Mouse (Mus musculus): Measurements from ENCODE around the gene Tbl2. TPM values are rescaled to one million over a fixed set of nuclear protein-coding genes. Genes with fewer than 3 reads are reported as not detected.

Tbl2 gene
- polyA plus RNA-seq, 1 experiment from 2014 or later, result 14.9 TPM

- peak overlapping the region; percentile 31; the same call in 1 of the 2 replicates for H3K9ac ChIP-seq
- no peak overlapping the region for H3K27ac ChIP-seq
- H3K27me3 ChIP-seq, result no peaks in the 10 kb centered on the region
- 93% methylated on average over 4 of the region's 4 CpGs for WGBS
- H3K4me3 ChIP-seq, result no peak overlapping the region
- 0 out of 2 replicates have a peak, but pooled peaks cover 4% of the 10 kb centered on the region for H3K4me1 ChIP-seq (replicated peaks)
- H3K36me3 ChIP-seq, result peaks cover 90% of the 10 kb centered on the region
- no peak overlapping the region for H3K4me2 ChIP-seq
- no peak for ATAC-seq (ENCODE audit: low FRiP score)
- H3K9me3 ChIP-seq, result no peaks in the 10 kb centered on the region
Observed at GRCm38 (mm10) chr5:135178996-135179395, 29.5 kb downstream of the Tbl2 start.

- no peak overlapping the region for H3K4me3 ChIP-seq
- no peak overlapping the region for H3K27ac ChIP-seq
- no peak overlapping the region for H3K4me2 ChIP-seq
- H3K9ac ChIP-seq, result no peak overlapping the region
- no peaks in the 10 kb centered on the region for H3K27me3 ChIP-seq
- WGBS, result 93% methylated on average over 7 of the region's 7 CpGs
- H3K9me3 ChIP-seq, result peaks cover 2% of the 10 kb centered on the region; the same call in 1 of the 2 replicates
- 0 out of 2 replicates have a peak, but pooled peaks cover 4% of the 10 kb centered on the region for H3K4me1 ChIP-seq (replicated peaks)
- peaks cover 86% of the 10 kb centered on the region for H3K36me3 ChIP-seq
- no peak for ATAC-seq (ENCODE audit: low FRiP score)
Observed at GRCm38 (mm10) chr5:135179616-135180015, 30.2 kb downstream of the Tbl2 start.

- Histone ChIP-seq H3K36me3 (peaks cover 76% of the 10 kb centered on the region), H3K27ac (no peak overlapping the region), H3K4me3 (no peak overlapping the region), H3K9me3 (peaks cover 4% of the 10 kb centered on the region; the same call in 1 of the 2 replicates), H3K4me2 (no peak overlapping the region), H3K27me3 (no peaks in the 10 kb centered on the region), H3K9ac (no peak overlapping the region), H3K4me1 (replicated peaks) (peaks cover 4% of the 10 kb centered on the region; the same call in 1 of the 2 replicates)
- ATAC-seq (ENCODE audit: low FRiP score), result no peak
- 97% methylated on average over 14 of the region's 14 CpGs for WGBS
Observed at GRCm38 (mm10) chr5:135180796-135181195, 31.3 kb downstream of the Tbl2 start.

GRCm38 (mm10) chr5:135181776-135182175, 32.3 kb downstream of the Tbl2 start:
- Histone ChIP-seq H3K4me3 (no peak overlapping the region), H3K9ac (no peak overlapping the region), H3K36me3 (peaks cover 70% of the 10 kb centered on the region), H3K27me3 (no peaks in the 10 kb centered on the region), H3K4me1 (replicated peaks) (peaks cover 4% of the 10 kb centered on the region), H3K9me3 (peaks cover 4% of the 10 kb centered on the region; the same call in 1 of the 2 replicates), H3K4me2 (no peak overlapping the region), H3K27ac (no peak overlapping the region)
- WGBS, result 62% methylated on average over 6 of the region's 6 CpGs
- ATAC-seq (ENCODE audit: low FRiP score), result no peak

- 61% methylated on average over 8 of the region's 8 CpGs for WGBS
- Histone ChIP-seq H3K36me3 (peaks cover 55% of the 10 kb centered on the region), H3K27ac (no peak overlapping the region; the same call in 1 of the 2 replicates), H3K4me2 (no peak overlapping the region), H3K9me3 (peaks cover 4% of the 10 kb centered on the region; the same call in 1 of the 2 replicates), H3K27me3 (no peaks in the 10 kb centered on the region), H3K4me3 (no peak overlapping the region), H3K9ac (no peak overlapping the region), H3K4me1 (replicated peaks) (peaks cover 6% of the 10 kb centered on the region)
- ATAC-seq (ENCODE audit: low FRiP score), result no peak
Observed at GRCm38 (mm10) chr5:135183131-135183861, 33.8 kb downstream of the Tbl2 start.

DNA sequence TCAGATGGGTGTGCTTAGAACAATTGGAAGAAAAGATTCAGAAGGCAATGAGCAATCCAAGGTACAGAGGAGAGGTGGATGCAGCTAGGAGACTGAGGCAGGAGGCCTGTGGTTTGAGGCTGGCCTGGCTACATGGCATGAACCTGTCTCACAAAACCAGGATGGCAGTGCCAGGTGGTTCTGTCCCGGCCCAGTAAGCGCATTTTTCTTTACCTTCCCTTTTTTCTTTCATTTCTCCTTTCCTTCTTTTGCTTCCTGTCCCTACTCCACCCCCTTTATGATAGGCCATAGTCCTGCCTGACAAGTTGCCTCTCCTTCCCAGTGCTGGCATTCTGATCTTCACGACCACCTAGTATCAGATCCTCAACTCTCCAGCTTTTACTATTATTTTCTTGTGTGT, 35.6 kb downstream of the Tbl2 start:
- ATAC-seq (ENCODE audit: low FRiP score), result no peak
- no peak overlapping the region for H3K9ac ChIP-seq
- no peak overlapping the region for H3K4me2 ChIP-seq
- H3K36me3 ChIP-seq, result peaks cover 43% of the 10 kb centered on the region
- peaks cover 19% of the 10 kb centered on the region for H3K4me1 ChIP-seq (replicated peaks)
- H3K27ac ChIP-seq, result no peak overlapping the region
- 96% methylated on average over 3 of the region's 3 CpGs for WGBS
- no peak overlapping the region for H3K4me3 ChIP-seq
- peaks cover 4% of the 10 kb centered on the region; the same call in 1 of the 2 replicates for H3K9me3 ChIP-seq
- H3K27me3 ChIP-seq, result no peaks in the 10 kb centered on the region

GRCm38 (mm10) chr5:135185596-135185995, 36.1 kb downstream of the Tbl2 start:
- 0 out of 2 replicates have a peak overlapping the region, but pooled peaks have one; percentile 99 for H3K4me3 ChIP-seq
- no peak overlapping the region for H3K4me2 ChIP-seq
- peaks cover 24% of the 10 kb centered on the region for H3K4me1 ChIP-seq (replicated peaks)
- no peak overlapping the region for H3K27ac ChIP-seq
- H3K36me3 ChIP-seq, result peaks cover 38% of the 10 kb centered on the region
- WGBS, result 35% methylated on average over 3 of the region's 3 CpGs
- peaks cover 4% of the 10 kb centered on the region; the same call in 1 of the 2 replicates for H3K9me3 ChIP-seq
- H3K27me3 ChIP-seq, result no peaks in the 10 kb centered on the region
- ATAC-seq (ENCODE audit: low FRiP score), result no peak
- H3K9ac ChIP-seq, result no peak overlapping the region

- peaks cover 32% of the 10 kb centered on the region for H3K36me3 ChIP-seq
- peak; percentile 26; the same call in 1 of the 2 replicates for ATAC-seq (ENCODE audit: low FRiP score)
Observed at GRCm38 (mm10) chr5:135186231-135186620, 36.8 kb downstream of the Tbl2 start.

GRCm38 (mm10) chr5:135186621-135187348, 37.3 kb downstream of the Tbl2 start, which contains the start of gene Baz1b:
TSS of gene Baz1b (plus strand) at chr5:135187264.
- Histone ChIP-seq H3K27ac (peak within 1 kb of the TSS; percentile 97), H3K36me3 (peaks cover 28% of the 10 kb centered on the region), H3K4me2 (peak within 1 kb of the TSS; percentile 87), H3K9me3 (peaks cover 4% of the 10 kb centered on the region; the same call in 1 of the 2 replicates), H3K4me3 (peak within 1 kb of the TSS; percentile 99), H3K9ac (peak within 1 kb of the TSS; percentile 98), H3K27me3 (no peaks in the 10 kb centered on the region), H3K4me1 (replicated peaks) (peaks cover 31% of the 10 kb centered on the region)
- WGBS, result under 1% methylated on average over 54 of the region's 57 CpGs
- peak; percentile 97 for ATAC-seq (ENCODE audit: low FRiP score)

More at GRCm38 (mm10) chr5:135186231-135186620, 36.8 kb downstream of the Tbl2 start:
- Histone ChIP-seq H3K9ac (peak overlapping the region; percentile 98), H3K4me1 (replicated peaks) (peaks cover 27% of the 10 kb centered on the region), H3K27ac (peak overlapping the region; percentile 97), H3K4me2 (peak overlapping the region; percentile 87), H3K27me3 (no peaks in the 10 kb centered on the region), H3K9me3 (peaks cover 4% of the 10 kb centered on the region; the same call in 1 of the 2 replicates), H3K4me3 (peak overlapping the region; percentile 99)
- 24% methylated on average over 10 of the region's 10 CpGs for WGBS

- peak; percentile 63 for ATAC-seq (ENCODE audit: low FRiP score)
- Histone ChIP-seq H3K36me3 (peaks cover 20% of the 10 kb centered on the region), H3K4me1 (replicated peaks) (peaks cover 37% of the 10 kb centered on the region), H3K4me2 (peak overlapping the region; percentile 87), H3K9me3 (peaks cover 4% of the 10 kb centered on the region; the same call in 1 of the 2 replicates), H3K4me3 (peak overlapping the region; percentile 99), H3K27ac (peak overlapping the region; percentile 97), H3K9ac (peak overlapping the region; percentile 98), H3K27me3 (no peaks in the 10 kb centered on the region)
- WGBS, result under 1% methylated on average over 100 of the region's 102 CpGs
Observed at GRCm38 (mm10) chr5:135187349-135188213, 38.1 kb downstream of the Tbl2 start.

DNA sequence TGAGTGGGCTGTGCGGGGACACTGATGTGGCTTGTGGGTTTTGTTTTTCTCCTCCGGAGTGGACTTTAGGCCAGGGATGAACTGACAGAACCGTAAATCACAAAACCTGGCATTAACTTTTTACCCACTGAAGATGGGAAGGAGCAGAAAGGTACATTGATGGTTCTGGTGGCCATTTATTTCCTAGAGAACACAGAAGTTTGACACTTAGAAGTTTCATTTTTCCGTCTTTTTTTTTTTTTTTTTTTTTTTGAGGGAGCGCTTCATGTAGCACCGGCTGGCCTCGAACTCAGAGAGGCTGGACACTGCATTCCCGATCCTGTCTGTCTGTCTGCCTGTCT, 38.7 kb downstream of the Tbl2 start:
- Histone ChIP-seq H3K27me3 (no peaks in the 10 kb centered on the region), H3K4me3 (peak overlapping the region; percentile 99), H3K27ac (peak overlapping the region; percentile 97), H3K9me3 (peaks cover 4% of the 10 kb centered on the region; the same call in 1 of the 2 replicates), H3K9ac (peak overlapping the region; percentile 98), H3K4me2 (peak overlapping the region; percentile 87), H3K36me3 (peaks cover 14% of the 10 kb centered on the region), H3K4me1 (replicated peaks) (peaks cover 42% of the 10 kb centered on the region)
- WGBS, result under 1% methylated on average over 8 of the region's 8 CpGs
- ATAC-seq (ENCODE audit: low FRiP score), result no peak

Data from hindbrain, embryonic 13.5 days (tissue).